Mouse (Mus musculus) hindbrain, embryonic 16.5 days (tissue): ENCODE data around the gene Pik3cd. TPM values are rescaled to one million over a fixed set of nuclear protein-coding genes. Genes with fewer than 3 reads are reported as not detected.
A peak's percentile ranks its signal among the peaks of the same experiment; 100 is the strongest.

ENCODE experiments used
- ATAC-seq: fragments of 200-750 bp; cut with Nextera tagmentation; 2 replicates; pipeline ENCODE4 v1.8.0; 2017; ENCODE audit warnings: moderate TSS enrichment, moderate library complexity
- H3K27ac ChIP-seq: fragments of 300-500 bp; sonication (generic); 2 replicates; pipeline ENCODE4 v1.5.1; 2014; ENCODE audit warnings: low read depth, mild to moderate bottlenecking, control low read depth, low read length, moderate library complexity
- H3K27me3 ChIP-seq: fragments of 300-500 bp; sonication (generic); replicated peaks from 2 replicates; pipeline ENCODE4 v1.6.1; 2014; ENCODE audit warnings: low read length; ENCODE audit not compliant: control insufficient read depth, insufficient read depth
- H3K36me3 ChIP-seq: fragments of 300-500 bp; sonication (generic); 2 replicates; pipeline ENCODE4 v1.6.1; 2014; ENCODE audit warnings: mild to moderate bottlenecking, low read length, moderate library complexity, mixed read lengths; ENCODE audit not compliant: control insufficient read depth, insufficient read depth
- H3K4me1 ChIP-seq: fragments of 300-500 bp; sonication (generic); 2 replicates; pipeline ENCODE4 v1.6.1; 2014; ENCODE audit warnings: low read depth, low read length; ENCODE audit not compliant: control insufficient read depth, insufficient read depth
- H3K4me2 ChIP-seq: fragments of 300-500 bp; sonication (generic); 2 replicates; pipeline ENCODE4 v1.6.1; 2014; ENCODE audit warnings: mild to moderate bottlenecking, low read length, control low read depth, moderate library complexity
- H3K4me3 ChIP-seq: fragments of 300-500 bp; sonication (generic); 2 replicates; pipeline ENCODE4 v1.5.1; 2014; ENCODE audit warnings: mild to moderate bottlenecking, low read length, control low read depth, moderate library complexity
- H3K9ac ChIP-seq: fragments of 300-500 bp; sonication (generic); 2 replicates; pipeline ENCODE4 v1.6.1; 2014; ENCODE audit warnings: low read depth, mild to moderate bottlenecking, control low read depth, low read length, moderate library complexity
- H3K9me3 ChIP-seq: fragments of 300-500 bp; sonication (generic); 2 replicates; pipeline ENCODE4 v1.6.1; 2014; ENCODE audit warnings: mild to moderate bottlenecking, low read length, moderate library complexity; ENCODE audit not compliant: control insufficient read depth
- WGBS: fragments of 180-500 bp; shearing (Covaris S2); extraction: QIAGEN DNeasy Blood & Tissue Kit; methylation state at CpG from one replicate; pipeline ENCODE4 v1.1.7; 2014; 5-methylcytosine and 5-hydroxymethylcytosine counted together
- polyA plus RNA-seq: library from polyadenylated mRNA; unstranded; fragments of >200 nt; fragmentation: Nextera tagmentation; extraction: Ambion mirVana; gene quantifications from 2 replicates; pipeline ENCODE4 v1.2.1, GENCODE M21; 2015

Pik3cd gene
- polyA plus RNA-seq, 1 experiment from 2014 or later, result 13.1 TPM

- Histone ChIP-seq H3K27me3 (no peaks in the 10 kb centered on the region), H3K9me3 (no peaks in the 10 kb centered on the region), H3K4me2 (no peak overlapping the region), H3K4me3 (no peak overlapping the region), H3K36me3 (peaks cover 17% of the 10 kb centered on the region), H3K4me1 (peaks cover 35% of the 10 kb centered on the region), H3K9ac (no peak overlapping the region), H3K27ac (no peak overlapping the region)
- no peak for ATAC-seq
- 74% methylated on average over 7 of the region's 7 CpGs for WGBS
Observed at GRCm38 (mm10) chr4:149730827-149731226, 28.5 kb upstream of the Pik3cd start.

- no peaks in the 10 kb centered on the region for H3K27me3 ChIP-seq
- 80% methylated on average over 8 of the region's 8 CpGs for WGBS
- no peaks in the 10 kb centered on the region for H3K9me3 ChIP-seq
- peaks cover 25% of the 10 kb centered on the region for H3K36me3 ChIP-seq
- H3K4me1 ChIP-seq, result peaks cover 26% of the 10 kb centered on the region
- no peak for ATAC-seq
- no peak overlapping the region for H3K27ac ChIP-seq
- H3K9ac ChIP-seq, result no peak overlapping the region
- no peak overlapping the region for H3K4me3 ChIP-seq
- no peak overlapping the region for H3K4me2 ChIP-seq
Observed at GRCm38 (mm10) chr4:149728810-149729209, 26.4 kb upstream of the Pik3cd start.

GRCm38 (mm10) chr4:149727636-149728035 is 25.3 kb upstream of the Pik3cd start:
- peaks cover 25% of the 10 kb centered on the region for H3K36me3 ChIP-seq
- 88% methylated on average over 5 of the region's 5 CpGs for WGBS
- no peak for ATAC-seq

GRCm38 (mm10) chr4:149725661-149726350 is 23.4 kb upstream of the Pik3cd start:
- peaks cover 28% of the 10 kb centered on the region for H3K36me3 ChIP-seq
- WGBS, result 75% methylated on average over 15 of the region's 15 CpGs

More at GRCm38 (mm10) chr4:149727636-149728035, 25.3 kb upstream of the Pik3cd start:
- Histone ChIP-seq H3K4me3 (no peak overlapping the region), H3K9ac (no peak overlapping the region), H3K4me1 (peaks cover 21% of the 10 kb centered on the region), H3K4me2 (no peak overlapping the region), H3K9me3 (no peaks in the 10 kb centered on the region), H3K27me3 (no peaks in the 10 kb centered on the region), H3K27ac (no peak overlapping the region)

GRCm38 (mm10) chr4:149724916-149725470 is 22.6 kb upstream of the Pik3cd start:
- Histone ChIP-seq H3K9me3 (no peaks in the 10 kb centered on the region), H3K4me1 (peaks cover 22% of the 10 kb centered on the region), H3K36me3 (peaks cover 28% of the 10 kb centered on the region), H3K4me3 (no peak overlapping the region), H3K4me2 (no peak overlapping the region), H3K9ac (no peak overlapping the region), H3K27ac (no peak overlapping the region), H3K27me3 (no peaks in the 10 kb centered on the region)
- no peak for ATAC-seq
- WGBS, result 86% methylated on average over 17 of the region's 17 CpGs

More at GRCm38 (mm10) chr4:149725661-149726350, 23.4 kb upstream of the Pik3cd start:
- Histone ChIP-seq H3K4me2 (no peak overlapping the region), H3K4me3 (no peak overlapping the region), H3K27me3 (no peaks in the 10 kb centered on the region), H3K4me1 (peaks cover 22% of the 10 kb centered on the region), H3K9me3 (no peaks in the 10 kb centered on the region), H3K9ac (no peak overlapping the region), H3K27ac (no peak overlapping the region)
- no peak for ATAC-seq

- Histone ChIP-seq H3K4me3 (no peak overlapping the region), H3K27me3 (no peaks in the 10 kb centered on the region), H3K9me3 (no peaks in the 10 kb centered on the region), H3K4me1 (peaks cover 22% of the 10 kb centered on the region), H3K27ac (peak overlapping the region; percentile 31; the same call in 1 of the 2 replicates), H3K4me2 (no peak overlapping the region), H3K36me3 (peaks cover 30% of the 10 kb centered on the region), H3K9ac (no peak overlapping the region)
- ATAC-seq, result peak; percentile 68
- WGBS, result 70% methylated on average over 17 of the region's 17 CpGs
Observed at GRCm38 (mm10) chr4:149723855-149724731, 21.7 kb upstream of the Pik3cd start.

- H3K9ac ChIP-seq, result no peak overlapping the region
- peaks cover 22% of the 10 kb centered on the region for H3K4me1 ChIP-seq
- no peak overlapping the region for H3K4me3 ChIP-seq
- no peaks in the 10 kb centered on the region for H3K9me3 ChIP-seq
- no peak overlapping the region for H3K4me2 ChIP-seq
- 62% methylated on average over 12 of the region's 12 CpGs for WGBS
- ATAC-seq, result no peak
- peaks cover 41% of the 10 kb centered on the region for H3K36me3 ChIP-seq
- no peaks in the 10 kb centered on the region for H3K27me3 ChIP-seq
- no peak overlapping the region for H3K27ac ChIP-seq
Observed at GRCm38 (mm10) chr4:149723021-149723390, 20.6 kb upstream of the Pik3cd start.

GRCm38 (mm10) chr4:149722104-149723020 is 20.0 kb upstream of the Pik3cd start:
- Histone ChIP-seq H3K27ac (no peak overlapping the region), H3K4me1 (peaks cover 22% of the 10 kb centered on the region), H3K4me3 (no peak overlapping the region), H3K27me3 (no peaks in the 10 kb centered on the region), H3K4me2 (no peak overlapping the region), H3K36me3 (peaks cover 42% of the 10 kb centered on the region), H3K9me3 (no peaks in the 10 kb centered on the region), H3K9ac (no peak overlapping the region)
- ATAC-seq, result no peak
- WGBS, result 68% methylated on average over 24 of the region's 24 CpGs
